Comparison of ENCODE assay signal across 12 mouse cellular contexts in the genomic region with DNA sequence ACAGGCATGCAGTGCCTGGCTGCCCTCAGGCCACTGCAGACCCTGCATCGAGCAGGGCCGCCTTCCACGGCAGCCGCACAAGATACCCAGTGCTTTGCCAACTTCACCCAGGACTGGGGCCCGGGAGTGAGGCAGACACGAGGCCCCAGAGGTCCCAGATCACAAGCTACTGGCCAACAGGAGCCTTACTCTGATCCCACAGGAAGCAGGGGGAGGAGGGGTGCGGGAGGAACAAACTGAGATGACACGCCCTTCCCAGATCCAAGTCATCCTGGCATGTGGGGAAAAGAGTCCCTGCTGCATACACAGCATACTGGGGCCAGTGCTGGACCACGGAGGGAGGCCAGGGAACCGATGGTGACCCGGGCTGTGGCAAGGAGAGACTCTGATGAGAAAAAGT.
DNase-seq lines count a peak whose midpoint lies in the region; ATAC-seq and TF ChIP-seq lines count a peak whose summit lies in the region.
"Had no signal": no experiment of that assay in that cellular context is flagged by ENCODE, and none has a peak within 500 bp of the region (broad histone marks: within the 10 kb centered on the region; RNA-seq: fewer than 3 reads in every experiment).

No protein-coding gene starts in this region.

- TF ChIP-seq CTCF in lung, adult 2 months (IDR thresholded peaks at IDR 0.05; ENCODE audit: insufficient read depth, low read length) = no peak
- no peak for TF ChIP-seq CTCF in left cerebral cortex, adult 2 months (IDR thresholded peaks at IDR 0.05)

- no peak overlapping the region for H3K9ac ChIP-seq in hindbrain, embryonic 16.5 days (ENCODE audit: low read depth, low read length)
- no peak overlapping the region for H3K9ac ChIP-seq in hindbrain, embryonic 13.5 days
- H3K9ac ChIP-seq in embryonic facial prominence, embryonic 15.5 days = no peak overlapping the region
- no peak overlapping the region for H3K9ac ChIP-seq in midbrain, embryonic 13.5 days (replicated peaks)
- H3K9ac ChIP-seq: lung, embryonic 14.5 days had no signal

- WGBS in hindbrain, embryonic 16.5 days = 79% methylated on average over 11 of the region's 11 CpGs
- WGBS in hindbrain, embryonic 13.5 days = 81% methylated on average over 11 of the region's 11 CpGs
- 38% methylated on average over 11 of the region's 11 CpGs for WGBS in embryonic facial prominence, embryonic 15.5 days
- 33% methylated on average over 11 of the region's 11 CpGs for whole genome bisulfite sequencing in lung, adult 2 months
- 84% methylated on average over 11 of the region's 11 CpGs for WGBS in midbrain, embryonic 13.5 days

- H3K27ac ChIP-seq in hindbrain, embryonic 16.5 days (ENCODE audit: low read depth, low read length) = 0 out of 2 replicates have a peak overlapping the region, but pooled peaks have one; percentile 12
- H3K27ac ChIP-seq in hindbrain, embryonic 13.5 days = no peak overlapping the region
- 0 out of 2 replicates have a peak overlapping the region, but pooled peaks have one; percentile 24 for H3K27ac ChIP-seq in embryonic facial prominence, embryonic 15.5 days (replicated peaks)
- no peak overlapping the region for H3K27ac ChIP-seq in midbrain, embryonic 13.5 days
- no peak overlapping the region for H3K27ac ChIP-seq in left cerebral cortex, adult 2 months

- H3K4me1 ChIP-seq in hindbrain, embryonic 16.5 days (ENCODE audit: control insufficient read depth, insufficient read depth, low read depth, low read length) = peaks cover 16% of the 10 kb centered on the region
- H3K4me1 ChIP-seq in hindbrain, embryonic 13.5 days (replicated peaks) = peaks cover 54% of the 10 kb centered on the region
- peaks cover 48% of the 10 kb centered on the region for H3K4me1 ChIP-seq in embryonic facial prominence, embryonic 15.5 days
- H3K4me1 ChIP-seq in lung, adult 2 months (ENCODE audit: control insufficient read depth, insufficient read depth, low read length) = peaks cover 23% of the 10 kb centered on the region
- H3K4me1 ChIP-seq in midbrain, embryonic 13.5 days (replicated peaks) = peaks cover 18% of the 10 kb centered on the region

- no peak overlapping the region for H3K4me3 ChIP-seq in hindbrain, embryonic 16.5 days (ENCODE audit: low read length)
- H3K4me3 ChIP-seq in hindbrain, embryonic 13.5 days = no peak overlapping the region
- no peak overlapping the region for H3K4me3 ChIP-seq in embryonic facial prominence, embryonic 15.5 days (replicated peaks)
- no peak overlapping the region for H3K4me3 ChIP-seq in lung, adult 2 months (replicated peaks; ENCODE audit: extremely low read depth, low read depth, low read length)
- no peak overlapping the region for H3K4me3 ChIP-seq in midbrain, embryonic 13.5 days (replicated peaks)
- no peak overlapping the region for H3K4me3 ChIP-seq in left cerebral cortex, adult 2 months

- H3K9me3 ChIP-seq in hindbrain, embryonic 16.5 days (ENCODE audit: control insufficient read depth, low read length) = no peaks in the 10 kb centered on the region
- H3K9me3 ChIP-seq in hindbrain, embryonic 13.5 days = no peaks in the 10 kb centered on the region
- H3K9me3 ChIP-seq in embryonic facial prominence, embryonic 15.5 days (replicated peaks) = no peaks in the 10 kb centered on the region
- H3K9me3 ChIP-seq in midbrain, embryonic 13.5 days = no peaks in the 10 kb centered on the region

- H3K4me2 ChIP-seq in hindbrain, embryonic 16.5 days (ENCODE audit: low read length) = no peak overlapping the region
- H3K4me2 ChIP-seq in hindbrain, embryonic 13.5 days = no peak overlapping the region
- no peak overlapping the region for H3K4me2 ChIP-seq in embryonic facial prominence, embryonic 15.5 days (replicated peaks)
- H3K4me2 ChIP-seq in midbrain, embryonic 13.5 days (replicated peaks) = no peak overlapping the region
- H3K4me2 ChIP-seq: lung, embryonic 14.5 days had no signal

- H3K27me3 ChIP-seq in hindbrain, embryonic 16.5 days (replicated peaks; ENCODE audit: control insufficient read depth, insufficient read depth, low read length) = no peaks in the 10 kb centered on the region
- H3K27me3 ChIP-seq in hindbrain, embryonic 13.5 days = peaks cover 10% of the 10 kb centered on the region
- no peaks in the 10 kb centered on the region for H3K27me3 ChIP-seq in embryonic facial prominence, embryonic 15.5 days
- H3K27me3 ChIP-seq in midbrain, embryonic 13.5 days = peaks cover 5% of the 10 kb centered on the region; the same call in 1 of the 2 replicates
- H3K27me3 ChIP-seq: Patski had no signal

- intact Hi-C loops in left cerebral cortex, adult 2 months (cut with DNase I) = no loop called here

- no peak for TF ChIP-seq POLR2A in lung, adult 2 months (IDR thresholded peaks at IDR 0.05; ENCODE audit: borderline replicate concordance, extremely low read depth, low read depth, low read length)

- peak; percentile 37 for DNase-seq in adrenal gland, adult 2 months
- no peak for DNase-seq in adrenal gland, adult 8-10 months
- DNase-seq in lung, adult 2 months = peak; percentile 39
- DNase-seq in left cerebral cortex, adult 2 months (ENCODE audit: extremely low spot score in 1 of 2, low spot score in 2 of 2) = no peak
- DNase-seq: lung, embryonic 14.5 days; thymus, postnatal 25 days had no signal

- ATAC-seq in hindbrain, embryonic 16.5 days = no peak
- no peak for ATAC-seq in hindbrain, embryonic 13.5 days (ENCODE audit: low FRiP score)
- ATAC-seq in embryonic facial prominence, embryonic 15.5 days (ENCODE audit: insufficient number of reproducible peaks, low FRiP score, low TSS enrichment, low read depth) = no peak
- ATAC-seq in midbrain, embryonic 13.5 days = no peak
- ATAC-seq: forebrain, embryonic 14.5 days; Patski had no signal

- H3K36me3 ChIP-seq in hindbrain, embryonic 16.5 days (ENCODE audit: control insufficient read depth, insufficient read depth, low read length) = peaks cover 33% of the 10 kb centered on the region
- peaks cover 55% of the 10 kb centered on the region for H3K36me3 ChIP-seq in hindbrain, embryonic 13.5 days
- peaks cover 49% of the 10 kb centered on the region for H3K36me3 ChIP-seq in embryonic facial prominence, embryonic 15.5 days
- H3K36me3 ChIP-seq in midbrain, embryonic 13.5 days = peaks cover 59% of the 10 kb centered on the region

Comparison
In these comparisons a context has a peak if more than half of its experiments do, and no peak if none do; other contexts are left out.
1. DNase-seq: peak in adrenal gland, adult 2 months (single experiment) and lung, adult 2 months (single experiment); none in adrenal gland, adult 8-10 months (single experiment) and left cerebral cortex, adult 2 months (0 of 2).
2. H3K27ac ChIP-seq: peak in hindbrain, embryonic 16.5 days (single experiment) and embryonic facial prominence, embryonic 15.5 days (single experiment); none in hindbrain, embryonic 13.5 days (single experiment), midbrain, embryonic 13.5 days (single experiment) and left cerebral cortex, adult 2 months (single experiment).